ENCODE assay signal across 7 mouse cellular contexts in genomic region chr5:118294086-118294864, GRCm38 (mm10). TPM values are rescaled to one million over a fixed set of nuclear protein-coding genes. Genes with fewer than 3 reads are reported as not detected.
DNase-seq lines count a peak whose midpoint lies in the region; ATAC-seq and TF ChIP-seq lines count a peak whose summit lies in the region.

No protein-coding gene starts in this region.

- TF ChIP-seq CTCF in intestine, postnatal 0 days (IDR thresholded peaks at IDR 0.05; ENCODE audit: low read depth): 0 out of 2 replicates have a peak, but pooled peaks have one; percentile 10
- TF ChIP-seq CTCF in stomach, postnatal 0 days (IDR thresholded peaks at IDR 0.05; ENCODE audit: low read depth): peak; percentile 18; the same call in 1 of the 2 replicates

- TF ChIP-seq EP300 in stomach, postnatal 0 days (optimal IDR thresholded peaks at IDR 0.05): no peak

- peak; percentile 55 to 77 for DNase-seq in adrenal gland, postnatal 4 days (ENCODE audit: low spot score in 2 of 2)
- DNase-seq in embryonic facial prominence, embryonic 10.5 days (ENCODE audit: low spot score): peak; percentile 74
- DNase-seq in left cerebral cortex, postnatal 10 days (ENCODE audit: extremely low spot score in 1 of 2, low spot score in 2 of 2): peak; percentile 84 to 94
- DNase-seq in stomach, postnatal 0 days (ENCODE audit: low spot score): peak; percentile 88

- H3K4me2 ChIP-seq in intestine, postnatal 0 days (replicated peaks; ENCODE audit: low read depth): peak overlapping the region; percentile 51
- H3K4me2 ChIP-seq in stomach, postnatal 0 days (replicated peaks; ENCODE audit: low read depth): peak overlapping the region; percentile 47

- peak overlapping the region; percentile 81 for H3K27ac ChIP-seq in embryonic facial prominence, embryonic 10.5 days (replicated peaks)
- H3K27ac ChIP-seq in intestine, postnatal 0 days (ENCODE audit: low read depth, low read length): no peak overlapping the region; the same call in 1 of the 2 replicates
- no peak overlapping the region for H3K27ac ChIP-seq in macrophage
- peak overlapping the region; percentile 75 for H3K27ac ChIP-seq in stomach, postnatal 0 days (replicated peaks)

- H3K9me3 ChIP-seq in embryonic facial prominence, embryonic 10.5 days: no peaks in the 10 kb centered on the region
- H3K9me3 ChIP-seq in intestine, postnatal 0 days (ENCODE audit: control insufficient read depth): no peaks in the 10 kb centered on the region
- H3K9me3 ChIP-seq in stomach, postnatal 0 days (ENCODE audit: control insufficient read depth, low read length): no peaks in the 10 kb centered on the region

- WGBS in embryonic facial prominence, embryonic 10.5 days: 27% methylated on average over 23 of the region's 23 CpGs
- 27% methylated on average over 23 of the region's 23 CpGs for WGBS in intestine, postnatal 0 days
- 28% methylated on average over 23 of the region's 23 CpGs for WGBS in macrophage (ENCODE audit: missing documents)
- WGBS in stomach, postnatal 0 days: 13% methylated on average over 23 of the region's 23 CpGs

- H3K9ac ChIP-seq in intestine, postnatal 0 days (ENCODE audit: low read depth, low read length): no peak overlapping the region
- H3K9ac ChIP-seq in stomach, postnatal 0 days (ENCODE audit: low read length): no peak overlapping the region

- peaks cover 7% of the 10 kb centered on the region; the same call in 1 of the 2 replicates for H3K27me3 ChIP-seq in embryonic facial prominence, embryonic 10.5 days (replicated peaks; ENCODE audit: low read depth, poor library complexity, severe bottlenecking)
- H3K27me3 ChIP-seq in intestine, postnatal 0 days (replicated peaks; ENCODE audit: control insufficient read depth, insufficient read depth, low read length): no peaks in the 10 kb centered on the region
- no peaks in the 10 kb centered on the region for H3K27me3 ChIP-seq in stomach, postnatal 0 days (ENCODE audit: control insufficient read depth, insufficient read depth, low read length)

- peak overlapping the region; percentile 47 for H3K4me3 ChIP-seq in embryonic facial prominence, embryonic 10.5 days
- no peak overlapping the region; the same call in 1 of the 2 replicates for H3K4me3 ChIP-seq in intestine, postnatal 0 days (ENCODE audit: low read depth, low read length)
- peak overlapping the region; percentile 10; the same call in 1 of the 2 replicates for H3K4me3 ChIP-seq in macrophage (ENCODE audit: inconsistent target)
- peak overlapping the region; percentile 24; the same call in 1 of the 2 replicates for H3K4me3 ChIP-seq in stomach, postnatal 0 days (ENCODE audit: low read depth, low read length)

- no peaks in the 10 kb centered on the region for H3K79me2 ChIP-seq in macrophage (ENCODE audit: inconsistent target)

- ATAC-seq in granulocyte monocyte progenitor cell, adult 5-6 weeks (replicated peaks; ENCODE audit: poor library complexity, severe bottlenecking): peak; percentile 61
- peak; percentile 49; the same call in 1 of the 2 replicates for ATAC-seq in intestine, postnatal 0 days
- peak; percentile 73 for ATAC-seq in stomach, postnatal 0 days (ENCODE audit: low FRiP score, low TSS enrichment)

- intact Hi-C loops in left cerebral cortex, postnatal 10 days (cut with DNase I): no loop called here

- no peaks in the 10 kb centered on the region for H3K36me3 ChIP-seq in embryonic facial prominence, embryonic 10.5 days (replicated peaks)
- H3K36me3 ChIP-seq in intestine, postnatal 0 days (ENCODE audit: control insufficient read depth, insufficient read depth): no peaks in the 10 kb centered on the region
- H3K36me3 ChIP-seq in macrophage (ENCODE audit: inconsistent target): no peaks in the 10 kb centered on the region
- H3K36me3 ChIP-seq in stomach, postnatal 0 days (ENCODE audit: control insufficient read depth, insufficient read depth, low read length): no peaks in the 10 kb centered on the region

- H3K4me1 ChIP-seq in embryonic facial prominence, embryonic 10.5 days: peaks cover 53% of the 10 kb centered on the region
- no peaks in the 10 kb centered on the region; the same call in 1 of the 2 replicates for H3K4me1 ChIP-seq in intestine, postnatal 0 days (replicated peaks; ENCODE audit: control insufficient read depth, insufficient read depth, low read length)
- peaks cover 2% of the 10 kb centered on the region; the same call in 1 of the 2 replicates for H3K4me1 ChIP-seq in stomach, postnatal 0 days (replicated peaks; ENCODE audit: control insufficient read depth, insufficient read depth)

RNA-seq across cellular contexts. Expression of gene 2410131K14Rik, which starts 49.2 kb away (rescaled TPM):
- 1 to 10 TPM; 6.2 to 6.3 TPM for total RNA-seq in adrenal gland, postnatal 4 days (2021)
- 11.6 and 11.8 TPM in 2 replicates for polyA plus RNA-seq in embryonic facial prominence, embryonic 10.5 days (2016; fragmentation: Nextera tagmentation; extraction: Ambion mirVana)
- total RNA-seq in granulocyte monocyte progenitor cell, adult 5-6 weeks (2014; fragmentation: Nextera tagmentation): 1.0 and 2.3 TPM in 2 replicates
- 1.5 and 1.6 TPM in 2 replicates for total RNA-seq in granulocyte monocyte progenitor cell, adult 5-6 weeks (2017)
- 4.6 and 5.2 TPM in 2 replicates for polyA plus RNA-seq in intestine, postnatal 0 days (2015; fragmentation: Nextera tagmentation; extraction: Ambion mirVana)
- 10 to 100 TPM; 18.6 to 19.3 TPM for total RNA-seq in left cerebral cortex, postnatal 10 days (2021)
- total RNA-seq in macrophage (2018; cell fraction: chromatin; rRNA removed): 1 to 10 TPM; 1.2 to 7.8 (median 3.6) TPM
- 1 to 10 TPM; 2.0 to 9.2 (median 6.2) TPM for total RNA-seq in macrophage (2018; cell fraction: cytosol; rRNA removed)
- 10 to 100 TPM in 4 of 26 experiments, 1 to 10 TPM in 22; 1.6 to 11.4 (median 6.6) TPM for total RNA-seq in macrophage (2018; cell fraction: nucleus; rRNA removed)
- 4.2 to 5.3 TPM (median 4.9 TPM) in 3 replicates for polyA plus RNA-seq in macrophage (2018)
- polyA plus RNA-seq in stomach, postnatal 0 days (2015; fragmentation: Nextera tagmentation; extraction: Ambion mirVana): 3.8 TPM in 2 replicates

RNA-seq across cellular contexts. Expression of gene Rnft2, which starts 49.4 kb away (rescaled TPM):
- 1 to 10 TPM; 9.3 to 9.9 TPM for total RNA-seq in adrenal gland, postnatal 4 days (2021)
- 5.4 and 7.0 TPM in 2 replicates for polyA plus RNA-seq in embryonic facial prominence, embryonic 10.5 days (2016; fragmentation: Nextera tagmentation; extraction: Ambion mirVana)
- not detected in 2 replicates for total RNA-seq in granulocyte monocyte progenitor cell, adult 5-6 weeks (2014; fragmentation: Nextera tagmentation)
- total RNA-seq in granulocyte monocyte progenitor cell, adult 5-6 weeks (2017): not detected in 2 replicates
- 0.42 and 0.44 TPM in 2 replicates for polyA plus RNA-seq in intestine, postnatal 0 days (2015; fragmentation: Nextera tagmentation; extraction: Ambion mirVana)
- 100 to 1,000 TPM; 104 to 105 TPM for total RNA-seq in left cerebral cortex, postnatal 10 days (2021)
- 10 to 100 TPM in 17 of 26 experiments, 1 to 10 TPM in 9; 1.7 to 35.5 (median 12.4) TPM for total RNA-seq in macrophage (2018; cell fraction: chromatin; rRNA removed)
- 1 to 10 TPM in 16 of 26 experiments, under 1 TPM in 10; 0.35 to 3.1 (median 1.1) TPM for total RNA-seq in macrophage (2018; cell fraction: cytosol; rRNA removed)
- total RNA-seq in macrophage (2018; cell fraction: nucleus; rRNA removed): 10 to 100 TPM in 4 of 26 experiments, 1 to 10 TPM in 20, under 1 TPM in 2; 0.75 to 18.2 (median 4.8) TPM
- polyA plus RNA-seq in macrophage (2018): 0.63 to 1.3 TPM (median 0.76 TPM) in 3 replicates
- polyA plus RNA-seq in stomach, postnatal 0 days (2015; fragmentation: Nextera tagmentation; extraction: Ambion mirVana): 0.40 and 0.62 TPM in 2 replicates

Comparison
In these comparisons a context has a peak if more than half of its experiments do, and no peak if none do; other contexts are left out.
1. H3K27ac ChIP-seq: peak in embryonic facial prominence, embryonic 10.5 days (single experiment) and stomach, postnatal 0 days (single experiment); none in intestine, postnatal 0 days (single experiment) and macrophage (single experiment).
2. Peak in every context shown above with its lines, with median percentiles within 50 percentile points of each other: DNase-seq and ATAC-seq.